Mouse (Mus musculus): Measurements from ENCODE around the gene Bmt2. TPM values are rescaled to one million over a fixed set of nuclear protein-coding genes. Genes with fewer than 3 reads are reported as not detected.

Bmt2 gene
- total RNA-seq, 1 experiment from 2014 or later: 10.6 TPM

Other genes with a start within 250 kb of the Bmt2 start
- gene Tmem168, start 69.9 kb downstream of the Bmt2 start, total RNA-seq (2017): 30.9 and 33.0 TPM in 2 replicates
- 0.05 TPM in 1 of 2 replicates, not detected in the other for gene Gpr85, start 162.0 kb upstream of the Bmt2 start, total RNA-seq (2017)
- 64.0 and 67.7 TPM in 2 replicates for gene 2610001J05Rik, start 193.6 kb upstream of the Bmt2 start, total RNA-seq (2017)

Data from common myeloid progenitor, adult 5-6 weeks (primary cell).